Mouse (Mus musculus) MEL (cell line): ENCODE data around the gene Prss2.

ENCODE experiments used
- CTCF ChIP-seq, 3 experiments: IDR thresholded peaks in 2 of 3; conservative IDR thresholded peaks in 1 of 3; 2 replicates each; pipeline ENCODE4 v1.5.1; 2011 to 2012; ENCODE audit warnings: low read length in 3 of 3, low read depth in 2 of 3, mild to moderate bottlenecking in 2 of 3, improper control_type of control experiment in 1 of 3, inconsistent platforms in 1 of 3, mixed read lengths in 1 of 3, moderate library complexity in 1 of 3; ENCODE audit not compliant: control insufficient read depth in 1 of 3, insufficient read depth in 1 of 3, poor library complexity in 1 of 3, severe bottlenecking in 1 of 3
- KAT2A ChIP-seq: conservative IDR thresholded peaks from 2 replicates; pipeline ENCODE4 v1.6.1; 2012; ENCODE audit warnings: low read depth, low read length, improper control_type of control experiment, inconsistent platforms
- MAZ ChIP-seq: IDR thresholded peaks from 2 replicates; pipeline ENCODE4 v1.6.1; 2012; ENCODE audit warnings: low read depth, mild to moderate bottlenecking, inconsistent platforms, low read length, improper control_type of control experiment
- POLR2A ChIP-seq, 2 experiments: IDR thresholded peaks; 2 replicates each; pipeline ENCODE4 v1.6.1; 2011 to 2012; ENCODE audit warnings: low read length in 2 of 2, mild to moderate bottlenecking in 2 of 2, control low read depth in 1 of 2, improper control_type of control experiment in 1 of 2, low read depth in 1 of 2, moderate library complexity in 1 of 2; ENCODE audit not compliant: control insufficient read depth in 1 of 2, insufficient read depth in 1 of 2, poor library complexity in 1 of 2

DNA sequence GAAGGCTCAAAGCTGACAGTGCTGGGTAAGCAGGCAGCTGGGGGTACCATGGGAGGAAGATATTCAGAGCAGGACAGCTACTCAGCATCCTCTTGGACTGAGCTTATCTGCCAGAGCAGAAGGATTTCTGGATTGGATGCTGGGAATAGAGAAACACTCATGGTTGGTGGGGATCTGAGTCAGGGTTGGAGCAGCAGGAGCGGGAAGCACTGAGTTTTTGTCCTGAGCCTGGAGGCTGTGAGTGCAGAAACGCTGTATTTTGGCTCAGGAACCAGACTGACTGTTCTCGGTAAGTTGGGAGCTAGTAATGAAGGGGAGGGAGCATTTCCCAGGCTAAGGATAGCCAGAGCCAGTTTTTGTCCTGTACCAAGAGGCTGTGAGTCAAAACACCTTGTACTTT lies 21.4 kb downstream of the Prss2 start:
- TF ChIP-seq POLR2A (IDR thresholded peaks at IDR 0.05; ENCODE audit: control insufficient read depth in 1 of 2, insufficient read depth in 1 of 2, low read depth in 1 of 2, low read length in 2 of 2, poor library complexity in 1 of 2) (no peak), KAT2A (no peak), MAZ (no peak), CTCF (IDR thresholded peaks at IDR 0.05 in 2 of 3, conservative IDR thresholded peaks at IDR 0.05 in 1 of 3; ENCODE audit: control insufficient read depth in 1 of 3, insufficient read depth in 1 of 3, low read depth in 2 of 3, low read length in 3 of 3, poor library complexity in 1 of 3, severe bottlenecking in 1 of 3) (no peak)
